Mouse (Mus musculus): ENCODE measurements around the gene S100a11. TPM values are rescaled to one million over a fixed set of nuclear protein-coding genes. Genes with fewer than 3 reads are reported as not detected.
A peak's percentile ranks its signal among the peaks of the same experiment; 100 is the strongest.
"Not testable (repeated sequence)": the region's sequence is repeated elsewhere in the genome, so short reads cannot be mapped to it uniquely, and the experiment has no call there.

Gene S100a11
- polyA plus RNA-seq, 1 experiment from 2014 or later, result 351 TPM

- ATAC-seq (ENCODE audit: low FRiP score), result no peak
- H3K4me3 ChIP-seq (ENCODE audit: low read depth, low read length), result no peak overlapping the region
- H3K27ac ChIP-seq (ENCODE audit: low read depth, low read length), result no peak overlapping the region
- no peaks in the 10 kb centered on the region for H3K4me1 ChIP-seq (ENCODE audit: control insufficient read depth, insufficient read depth, low read length)
- H3K36me3 ChIP-seq (ENCODE audit: control insufficient read depth, insufficient read depth, low read length), result no peaks in the 10 kb centered on the region
- H3K9me3 ChIP-seq (ENCODE audit: control insufficient read depth, low read length), result no peaks in the 10 kb centered on the region
- no peak overlapping the region for H3K9ac ChIP-seq (ENCODE audit: low read length)
- WGBS, result 67% methylated on average over 2 of the region's 2 CpGs
- no peak overlapping the region for H3K4me2 ChIP-seq
- no peaks in the 10 kb centered on the region for H3K27me3 ChIP-seq (ENCODE audit: control insufficient read depth, insufficient read depth, low read length)
- DNase-seq (ENCODE audit: low spot score, missing footprints), result no peak
Observed at GRCm38 (mm10) chr3:93541501-93541900, 21.2 kb downstream of the S100a11 start.

- H3K4me2 ChIP-seq; H3K9me3 ChIP-seq (ENCODE audit: control insufficient read depth, low read length); H3K27ac ChIP-seq (ENCODE audit: low read depth, low read length); ATAC-seq (ENCODE audit: low FRiP score); DNase-seq (ENCODE audit: low spot score, missing footprints); H3K4me1 ChIP-seq (ENCODE audit: control insufficient read depth, insufficient read depth, low read length); H3K9ac ChIP-seq (ENCODE audit: low read length); H3K27me3 ChIP-seq (ENCODE audit: control insufficient read depth, insufficient read depth, low read length); H3K36me3 ChIP-seq (ENCODE audit: control insufficient read depth, insufficient read depth, low read length); H3K4me3 ChIP-seq (ENCODE audit: low read depth, low read length): not testable (repeated sequence)
- 82% methylated on average over 6 of the region's 6 CpGs for WGBS
Observed at GRCm38 (mm10) chr3:93544170-93544569, 23.9 kb downstream of the S100a11 start.

- Histone ChIP-seq H3K4me2 (no peak overlapping the region), H3K9me3 (ENCODE audit: control insufficient read depth, low read length) (no peaks in the 10 kb centered on the region), H3K36me3 (ENCODE audit: control insufficient read depth, insufficient read depth, low read length) (no peaks in the 10 kb centered on the region), H3K4me3 (ENCODE audit: low read depth, low read length) (no peak overlapping the region), H3K27ac (ENCODE audit: low read depth, low read length) (no peak overlapping the region), H3K9ac (ENCODE audit: low read length) (no peak overlapping the region), H3K4me1 (ENCODE audit: control insufficient read depth, insufficient read depth, low read length) (no peaks in the 10 kb centered on the region), H3K27me3 (ENCODE audit: control insufficient read depth, insufficient read depth, low read length) (no peaks in the 10 kb centered on the region)
- DNase-seq (ENCODE audit: low spot score, missing footprints) (peak; percentile 98), ATAC-seq (ENCODE audit: low FRiP score) (peak; percentile 58)
- WGBS, result 36% methylated on average over 7 of the region's 7 CpGs
Observed at GRCm38 (mm10) chr3:93547099-93547648, 26.9 kb downstream of the S100a11 start.

GRCm38 (mm10) chr3:93547749-93548540 lies 27.7 kb downstream of the S100a11 start:
- 83% methylated on average over 20 of the region's 20 CpGs for WGBS
- H3K4me2 ChIP-seq, result no peak overlapping the region
- no peak for ATAC-seq (ENCODE audit: low FRiP score)
- H3K27ac ChIP-seq (ENCODE audit: low read depth, low read length), result no peak overlapping the region
- H3K4me1 ChIP-seq (ENCODE audit: control insufficient read depth, insufficient read depth, low read length), result no peaks in the 10 kb centered on the region
- H3K9me3 ChIP-seq (ENCODE audit: control insufficient read depth, low read length), result no peaks in the 10 kb centered on the region
- no peaks in the 10 kb centered on the region for H3K36me3 ChIP-seq (ENCODE audit: control insufficient read depth, insufficient read depth, low read length)
- DNase-seq (ENCODE audit: low spot score, missing footprints), result no peak
- no peak overlapping the region for H3K9ac ChIP-seq (ENCODE audit: low read length)
- H3K4me3 ChIP-seq (ENCODE audit: low read depth, low read length), result no peak overlapping the region
- no peaks in the 10 kb centered on the region for H3K27me3 ChIP-seq (ENCODE audit: control insufficient read depth, insufficient read depth, low read length)

GRCm38 (mm10) chr3:93548541-93549266 lies 28.4 kb downstream of the S100a11 start:
- no peak overlapping the region for H3K27ac ChIP-seq (ENCODE audit: low read depth, low read length)
- H3K4me3 ChIP-seq (ENCODE audit: low read depth, low read length), result no peak overlapping the region
- H3K4me1 ChIP-seq (ENCODE audit: control insufficient read depth, insufficient read depth, low read length), result no peaks in the 10 kb centered on the region
- no peaks in the 10 kb centered on the region for H3K27me3 ChIP-seq (ENCODE audit: control insufficient read depth, insufficient read depth, low read length)
- DNase-seq (ENCODE audit: low spot score, missing footprints), result no peak
- no peak overlapping the region for H3K4me2 ChIP-seq
- no peak for ATAC-seq (ENCODE audit: low FRiP score)
- no peak overlapping the region for H3K9ac ChIP-seq (ENCODE audit: low read length)
- 85% methylated on average over 5 of the region's 6 CpGs for WGBS
- H3K36me3 ChIP-seq (ENCODE audit: control insufficient read depth, insufficient read depth, low read length), result no peaks in the 10 kb centered on the region
- H3K9me3 ChIP-seq (ENCODE audit: control insufficient read depth, low read length), result no peaks in the 10 kb centered on the region

GRCm38 (mm10) chr3:93549986-93550385 lies 29.7 kb downstream of the S100a11 start:
- DNase-seq (ENCODE audit: low spot score, missing footprints), result no peak
- 85% methylated on average over 4 of the region's 4 CpGs for WGBS

GRCm38 (mm10) chr3:93551950-93552901 lies 31.9 kb downstream of the S100a11 start:
- Histone ChIP-seq H3K9me3 (ENCODE audit: control insufficient read depth, low read length) (no peaks in the 10 kb centered on the region), H3K4me3 (ENCODE audit: low read depth, low read length) (no peak overlapping the region), H3K27me3 (ENCODE audit: control insufficient read depth, insufficient read depth, low read length) (0 out of 2 replicates have a peak, but pooled peaks cover 2% of the 10 kb centered on the region), H3K9ac (ENCODE audit: low read length) (no peak overlapping the region), H3K27ac (ENCODE audit: low read depth, low read length) (no peak overlapping the region), H3K36me3 (ENCODE audit: control insufficient read depth, insufficient read depth, low read length) (no peaks in the 10 kb centered on the region), H3K4me1 (ENCODE audit: control insufficient read depth, insufficient read depth, low read length) (no peaks in the 10 kb centered on the region), H3K4me2 (no peak overlapping the region)
- DNase-seq (ENCODE audit: low spot score, missing footprints) (no peak), ATAC-seq (ENCODE audit: low FRiP score) (no peak)
- WGBS, result 88% methylated on average over 5 of the region's 5 CpGs

More at GRCm38 (mm10) chr3:93549986-93550385, 29.7 kb downstream of the S100a11 start:
- H3K27me3 ChIP-seq (ENCODE audit: control insufficient read depth, insufficient read depth, low read length), result 0 out of 2 replicates have a peak, but pooled peaks cover 2% of the 10 kb centered on the region
- no peaks in the 10 kb centered on the region for H3K4me1 ChIP-seq (ENCODE audit: control insufficient read depth, insufficient read depth, low read length)
- no peak overlapping the region for H3K27ac ChIP-seq (ENCODE audit: low read depth, low read length)
- no peaks in the 10 kb centered on the region for H3K36me3 ChIP-seq (ENCODE audit: control insufficient read depth, insufficient read depth, low read length)
- H3K4me2 ChIP-seq, result no peak overlapping the region
- H3K4me3 ChIP-seq (ENCODE audit: low read depth, low read length), result no peak overlapping the region
- H3K9me3 ChIP-seq (ENCODE audit: control insufficient read depth, low read length), result no peaks in the 10 kb centered on the region
- H3K9ac ChIP-seq (ENCODE audit: low read length), result no peak overlapping the region
- ATAC-seq (ENCODE audit: low FRiP score), result no peak

GRCm38 (mm10) chr3:93553311-93553710 lies 33.0 kb downstream of the S100a11 start:
- no peak overlapping the region for H3K4me2 ChIP-seq
- WGBS, result 84% methylated on average over 2 of the region's 2 CpGs
- H3K4me1 ChIP-seq (ENCODE audit: control insufficient read depth, insufficient read depth, low read length), result no peaks in the 10 kb centered on the region
- ATAC-seq (ENCODE audit: low FRiP score), result no peak
- H3K36me3 ChIP-seq (ENCODE audit: control insufficient read depth, insufficient read depth, low read length), result no peaks in the 10 kb centered on the region
- 0 out of 2 replicates have a peak, but pooled peaks cover 2% of the 10 kb centered on the region for H3K27me3 ChIP-seq (ENCODE audit: control insufficient read depth, insufficient read depth, low read length)
- H3K27ac ChIP-seq (ENCODE audit: low read depth, low read length), result no peak overlapping the region
- no peak overlapping the region for H3K4me3 ChIP-seq (ENCODE audit: low read depth, low read length)
- no peak overlapping the region for H3K9ac ChIP-seq (ENCODE audit: low read length)
- H3K9me3 ChIP-seq (ENCODE audit: control insufficient read depth, low read length), result no peaks in the 10 kb centered on the region
- DNase-seq (ENCODE audit: low spot score, missing footprints), result no peak

All from midbrain, embryonic 11.5 days (tissue).